Mouse (Mus musculus): ENCODE results near the gene Gm42674.

DNA sequence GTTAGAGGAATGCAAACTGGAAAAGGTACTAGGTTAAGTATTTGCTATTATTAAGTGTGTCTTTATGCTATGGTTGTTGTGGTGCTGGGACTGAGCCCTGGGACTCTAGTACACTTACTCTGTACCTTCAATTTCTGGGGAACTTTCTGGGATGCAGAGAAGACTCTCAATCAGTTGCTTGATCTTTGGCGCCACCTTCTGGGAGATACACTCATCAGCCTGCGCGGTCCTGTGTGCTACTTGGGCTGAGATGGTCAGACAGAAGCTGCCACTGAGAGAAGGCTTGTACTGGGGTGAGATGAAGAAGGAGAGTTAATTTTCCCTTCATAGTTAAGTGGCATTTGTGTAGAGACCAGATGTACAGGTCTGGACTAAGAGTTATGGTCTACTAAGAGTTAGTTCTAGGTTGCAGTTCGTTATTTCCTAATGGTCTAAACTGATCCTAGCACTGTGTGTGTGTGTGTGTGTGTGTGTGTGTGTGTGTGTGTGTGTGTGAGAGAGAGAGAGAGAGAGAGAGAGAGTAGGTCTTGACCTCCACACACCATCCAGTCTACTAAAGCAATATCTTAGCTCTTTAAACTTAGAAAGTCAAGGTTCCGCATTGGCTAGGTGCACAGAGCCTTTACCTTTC is 51.3 kb downstream of the Gm42674 start:
- TF ChIP-seq CTCF (IDR thresholded peaks at IDR 0.05; ENCODE audit: extremely low read depth, insufficient read depth, low read length), result peak; percentile 91
- no peak for TF ChIP-seq POLR2A (IDR thresholded peaks at IDR 0.05; ENCODE audit: extremely low read depth, insufficient read depth, low read length)

Measured in cortical plate, adult 2 months (tissue).